Mouse (Mus musculus): Measurements from ENCODE around the gene 2210408I21Rik.
A peak's percentile ranks its signal among the peaks of the same experiment; 100 is the strongest.
"Not testable (repeated sequence)": the region's sequence is repeated elsewhere in the genome, so short reads cannot be mapped to it uniquely, and the experiment has no call there.

The 2210408I21Rik gene

DNA sequence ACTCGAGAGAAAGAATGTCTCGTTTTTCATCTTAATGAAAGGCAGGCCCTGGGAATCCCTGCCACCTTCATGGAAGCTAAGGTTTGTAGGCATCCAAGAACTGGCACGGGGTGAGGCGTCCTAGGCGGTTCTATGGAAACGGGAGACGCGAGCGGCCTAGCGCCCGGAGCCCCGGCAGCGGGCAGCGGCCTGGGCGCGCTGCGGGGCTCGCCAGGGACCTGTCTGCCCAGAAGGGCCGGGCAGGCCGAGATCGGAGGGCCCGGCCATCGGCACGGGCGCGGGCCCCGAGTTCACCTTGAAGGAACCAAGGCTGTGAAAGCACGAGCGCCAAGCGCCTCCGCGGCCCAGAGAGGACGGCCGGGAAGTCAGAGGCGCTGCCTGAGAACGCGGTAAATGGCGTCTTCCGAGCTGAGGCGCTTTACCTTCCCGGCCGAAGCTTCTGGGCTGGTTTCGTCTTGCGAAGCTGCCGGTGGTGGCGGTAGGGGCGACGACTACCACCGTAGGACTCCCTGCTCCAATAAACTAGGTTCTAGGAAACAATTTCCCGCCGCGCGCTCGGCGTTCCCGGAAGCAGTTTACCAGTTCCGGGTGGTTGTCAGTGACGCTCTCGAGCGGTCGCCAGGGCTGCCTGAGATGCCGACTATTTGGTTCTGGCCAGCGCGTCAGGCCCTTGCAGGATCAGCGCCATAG lies at the start of gene 2210408I21Rik, which contains the start of gene Slf1:
Gene 2210408I21Rik (plus strand): TSS at position 610 of the 690 bp plus-strand sequence.
Gene Slf1 (minus strand): TSS at position 543 of the 690 bp plus-strand sequence.
- DNase-seq (ENCODE audit: low spot score in 2 of 2), result peak; percentile 78 to 86

DNA sequence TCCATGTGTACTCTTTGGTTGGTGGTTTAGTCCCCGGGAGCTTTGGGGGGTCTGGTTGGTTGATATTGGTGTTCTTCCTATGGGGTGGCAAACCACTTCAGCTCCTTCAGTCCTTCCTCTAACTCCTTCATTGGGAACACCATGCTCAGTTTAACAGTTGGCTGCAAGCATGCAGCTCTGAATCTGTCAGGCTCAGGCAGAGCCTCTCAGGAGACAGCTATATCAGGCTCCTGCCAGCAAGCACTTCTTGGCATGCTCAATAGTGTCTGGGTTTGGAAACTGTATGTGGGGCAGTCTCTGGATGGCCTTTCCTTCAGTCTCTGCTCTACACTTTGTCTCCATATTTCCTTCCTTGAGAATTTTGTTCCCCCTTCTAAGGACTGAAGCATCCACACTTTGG lies 42.5 kb upstream of the 2210408I21Rik start:
- not testable (repeated sequence) for DNase-seq (ENCODE audit: low spot score in 2 of 2)

DNA sequence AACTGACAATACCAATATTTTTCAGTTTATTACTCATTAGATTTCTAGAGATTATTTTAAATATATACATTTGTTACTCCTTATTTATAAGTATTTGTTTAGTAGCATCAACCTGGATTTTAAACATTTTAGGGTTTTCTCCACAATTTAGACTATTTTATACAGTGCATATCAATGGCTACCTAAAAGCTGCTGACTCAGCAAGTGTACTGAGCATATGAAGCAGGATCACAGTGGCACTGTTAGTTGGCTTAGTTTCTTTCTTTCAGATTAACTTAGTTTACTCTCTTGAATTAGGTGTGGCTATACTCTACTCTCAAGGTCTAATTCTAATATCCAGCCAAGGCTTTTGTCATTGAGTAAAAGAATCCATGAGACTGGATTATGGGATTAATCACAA lies 27.6 kb upstream of the 2210408I21Rik start:
- DNase-seq (ENCODE audit: low spot score in 2 of 2), result no peak

DNA sequence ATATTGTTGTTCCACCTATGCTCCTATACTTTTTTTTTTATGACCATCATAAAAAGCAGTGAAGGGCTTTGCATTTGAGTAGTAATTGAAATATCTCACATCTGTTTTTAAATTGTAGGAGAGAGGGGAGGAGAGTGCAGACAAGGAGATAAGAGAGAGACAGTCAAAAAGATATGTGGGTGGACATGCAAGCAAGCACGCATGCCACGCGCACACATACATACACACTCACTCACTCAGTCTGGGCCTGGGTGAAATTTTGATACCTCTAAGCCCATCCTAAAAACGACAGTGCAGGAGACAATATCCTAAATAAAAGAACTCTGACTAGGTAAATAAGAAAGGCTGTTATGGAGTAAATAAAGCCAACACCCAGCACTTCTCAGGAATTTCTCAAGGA lies 16.6 kb upstream of the 2210408I21Rik start:
- DNase-seq (ENCODE audit: low spot score in 2 of 2), result no peak

DNA sequence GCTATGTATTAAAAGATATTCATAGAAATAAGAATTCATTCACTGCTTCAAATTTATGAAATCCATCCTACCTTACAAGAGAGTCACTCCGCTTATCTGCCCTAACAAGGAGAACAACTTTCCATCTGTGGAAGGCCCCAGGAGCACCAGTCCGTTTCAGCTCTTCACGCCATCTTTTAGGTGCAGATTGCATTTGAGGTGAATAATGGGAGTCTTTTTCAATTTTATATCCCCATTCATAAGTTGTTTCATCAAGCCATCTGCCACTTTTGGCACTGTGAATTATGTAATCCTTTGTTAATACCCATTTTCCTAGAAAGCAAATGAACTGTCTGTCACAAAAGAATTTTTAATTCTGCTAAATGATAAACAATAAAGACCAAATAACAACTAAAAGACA lies 10.2 kb upstream of the 2210408I21Rik start:
- no peak for DNase-seq (ENCODE audit: low spot score in 2 of 2)

DNA sequence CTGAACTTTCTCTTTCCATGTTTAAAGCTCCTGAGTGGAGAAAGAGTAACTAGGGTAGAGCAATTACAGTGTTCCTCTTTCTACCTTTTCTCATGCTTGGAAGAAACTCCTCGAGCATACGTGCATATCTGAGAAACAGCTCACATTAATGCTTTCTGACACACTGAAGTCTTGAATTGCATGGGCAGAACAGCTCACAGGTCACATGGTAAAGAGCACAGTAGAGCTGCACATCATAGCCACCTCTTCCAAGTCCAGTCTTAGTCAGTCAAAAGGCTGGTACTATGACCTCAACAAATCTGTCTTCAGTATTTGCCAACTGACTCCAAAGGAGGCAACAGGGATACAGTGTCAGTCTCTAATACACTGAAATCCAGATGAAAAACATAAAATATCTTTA lies 7.1 kb upstream of the 2210408I21Rik start:
- DNase-seq (ENCODE audit: low spot score in 2 of 2), result no peak

DNA sequence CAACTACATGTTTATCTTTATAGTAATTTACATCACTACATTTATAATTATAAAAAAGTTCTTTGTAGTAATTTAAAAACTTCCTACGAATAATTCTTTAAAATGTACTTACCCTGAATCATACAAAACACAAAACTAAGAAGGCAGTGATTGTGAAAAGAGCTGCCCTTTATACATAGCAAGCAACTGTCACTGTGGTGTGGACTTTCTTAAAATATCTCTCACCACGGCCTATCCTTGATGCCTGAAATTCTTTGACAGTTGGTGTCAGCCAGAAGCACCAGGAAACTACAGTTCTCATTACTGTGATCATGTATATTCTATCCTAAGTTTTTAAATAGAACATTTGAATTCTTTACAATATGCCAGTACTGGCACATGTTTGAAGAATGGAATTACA lies 4.2 kb upstream of the 2210408I21Rik start:
- no peak for DNase-seq (ENCODE audit: low spot score in 2 of 2)

DNA sequence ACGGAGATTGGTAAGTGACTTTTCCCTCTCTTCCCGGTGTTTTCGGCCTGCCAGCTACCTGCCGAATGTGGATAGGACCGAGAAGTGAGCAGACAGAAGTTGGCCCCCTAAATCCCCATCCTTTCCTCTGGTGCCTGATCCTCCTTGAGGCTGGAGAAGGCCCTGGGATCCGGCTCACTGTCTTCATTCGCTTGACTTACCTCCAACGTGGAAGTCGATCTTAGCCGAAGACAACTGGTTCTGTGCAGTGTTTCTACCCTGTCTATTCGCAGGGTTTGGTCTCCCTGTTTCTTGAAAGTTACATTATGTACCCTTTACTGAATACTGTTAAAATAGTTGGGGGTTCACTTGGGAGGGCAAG lies 261 bp downstream of the 2210408I21Rik start:
- DNase-seq (ENCODE audit: low spot score in 2 of 2), result no peak

DNA sequence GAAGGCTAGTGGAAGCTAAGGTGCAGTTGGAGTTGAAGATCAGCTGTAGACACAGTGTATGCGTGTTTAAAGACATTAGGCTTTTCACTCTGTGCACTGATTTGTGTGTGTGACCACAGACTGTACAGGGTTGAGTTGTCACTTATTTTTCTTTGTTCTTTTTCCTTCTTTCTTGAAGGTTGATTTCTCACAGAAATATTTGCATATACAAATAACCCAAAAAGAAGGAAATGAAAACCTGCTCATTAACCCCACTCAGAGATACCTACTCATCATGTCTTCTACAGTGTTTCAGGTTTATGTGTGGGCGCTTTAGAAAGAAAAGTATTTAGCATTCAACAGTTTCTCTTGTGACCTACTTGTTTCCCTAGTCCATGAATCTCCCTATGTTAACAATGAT lies 5.5 kb downstream of the 2210408I21Rik start:
- no peak for DNase-seq (ENCODE audit: low spot score in 2 of 2)

DNA sequence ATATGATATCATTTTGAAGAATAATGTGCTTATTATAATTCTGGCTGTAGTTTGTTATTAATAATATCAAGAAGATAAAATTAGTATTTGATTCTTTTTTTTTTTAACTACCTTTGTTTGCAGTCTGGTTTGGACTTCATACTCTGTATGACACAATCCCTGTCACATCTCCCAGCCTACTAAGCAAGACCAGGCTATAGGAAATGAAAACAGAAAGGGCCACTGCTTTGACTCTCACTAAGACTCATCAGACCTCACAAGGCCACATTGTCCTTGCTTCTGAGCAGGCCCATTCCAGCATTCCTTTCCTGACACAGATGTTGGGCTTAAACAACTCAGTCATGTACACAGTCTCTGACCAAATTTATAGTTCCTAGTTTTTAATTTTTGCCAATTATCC lies 42.6 kb downstream of the 2210408I21Rik start:
- no peak for DNase-seq (ENCODE audit: low spot score in 2 of 2)

DNA sequence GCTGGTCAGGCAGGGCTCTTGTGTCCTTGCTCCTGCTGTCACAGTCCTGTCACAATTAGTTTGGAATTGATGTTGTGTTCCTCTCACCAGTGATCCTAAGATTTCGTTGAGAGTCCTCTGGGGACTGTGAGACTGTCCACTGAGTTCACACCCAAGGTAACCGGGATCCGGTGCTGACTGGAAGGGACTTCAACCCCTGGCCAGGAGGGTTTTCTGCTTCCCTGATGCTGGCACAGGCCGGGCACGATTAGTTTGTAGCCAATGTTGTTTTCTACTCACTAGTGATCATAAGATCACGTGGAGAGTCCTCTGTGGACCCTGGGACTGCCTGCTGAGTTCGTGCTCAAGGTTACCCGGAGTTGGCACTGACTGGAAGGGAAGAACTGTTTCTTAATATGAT lies 55.3 kb downstream of the 2210408I21Rik start:
- no peak for DNase-seq (ENCODE audit: low spot score in 2 of 2)

DNA sequence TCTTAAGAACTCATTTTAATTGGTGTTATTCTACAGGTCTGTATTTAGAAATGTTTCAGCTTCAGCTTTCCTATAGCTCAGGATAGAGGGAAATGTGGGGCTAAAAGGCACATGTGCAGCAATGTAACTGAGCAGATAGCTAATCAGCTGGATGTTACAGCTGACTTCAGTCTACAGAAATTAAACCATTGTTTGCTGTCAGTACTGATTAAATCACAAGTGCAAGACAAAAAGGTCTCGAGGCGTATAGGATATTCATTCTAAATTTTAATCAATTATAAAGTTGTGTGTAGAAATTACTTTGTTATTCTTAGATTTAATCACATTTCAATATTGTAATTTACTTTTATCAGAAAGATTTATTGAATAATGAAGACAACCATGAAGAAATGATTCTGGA lies 56.9 kb downstream of the 2210408I21Rik start:
- DNase-seq (ENCODE audit: low spot score in 2 of 2), result no peak

DNA sequence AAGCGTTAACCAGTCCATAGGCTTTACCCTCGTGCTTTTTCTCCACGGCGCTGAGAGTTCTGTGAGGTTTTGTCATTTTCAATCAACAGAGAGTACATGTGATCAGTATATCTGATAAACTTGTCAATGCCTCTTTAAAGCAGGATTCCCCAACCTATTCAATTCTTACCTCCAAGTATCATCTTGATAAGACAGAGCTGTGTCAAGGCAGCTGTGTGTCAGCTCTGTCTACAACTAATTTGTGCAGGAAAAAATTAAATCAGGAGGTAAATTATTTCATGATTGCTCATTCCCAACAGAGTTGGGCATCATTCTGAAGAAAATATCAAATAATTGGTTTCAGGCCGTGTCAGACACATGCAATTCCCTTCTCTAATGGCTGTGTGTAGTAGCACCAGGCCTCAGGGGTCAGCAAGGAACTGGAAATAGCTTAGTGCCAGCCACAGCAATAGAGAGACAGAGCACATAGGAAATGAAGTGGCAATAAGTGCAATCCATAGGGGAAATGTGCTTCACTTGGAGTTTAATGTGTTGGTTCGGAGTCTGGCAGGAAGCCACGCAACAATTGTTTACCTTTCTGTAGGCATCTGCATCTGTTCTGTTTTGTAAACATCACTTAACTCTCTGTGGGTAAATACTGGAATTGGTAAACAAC lies 73.6 kb downstream of the 2210408I21Rik start:
- no peak for DNase-seq (ENCODE audit: low spot score in 2 of 2)

DNA sequence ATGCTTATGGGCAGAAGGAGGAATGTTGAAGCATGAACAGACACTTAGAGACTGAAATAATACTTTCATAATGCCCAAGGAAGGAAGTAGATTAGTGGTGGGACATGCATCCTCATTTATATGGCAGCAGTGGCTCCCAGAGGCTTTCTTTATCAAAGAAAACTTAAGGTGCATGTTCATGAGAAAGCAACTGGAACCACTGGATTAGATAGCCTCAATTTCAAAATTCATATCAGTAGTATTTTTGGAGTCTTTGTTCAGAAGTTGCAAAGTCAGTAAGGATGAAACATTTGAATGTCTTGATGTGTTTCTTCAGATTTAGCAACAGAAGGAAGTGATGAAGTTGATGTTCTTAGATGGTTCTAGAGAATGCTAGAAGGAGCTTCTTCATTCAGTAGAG lies 77.9 kb downstream of the 2210408I21Rik start:
- DNase-seq (ENCODE audit: low spot score in 2 of 2), result no peak

DNA sequence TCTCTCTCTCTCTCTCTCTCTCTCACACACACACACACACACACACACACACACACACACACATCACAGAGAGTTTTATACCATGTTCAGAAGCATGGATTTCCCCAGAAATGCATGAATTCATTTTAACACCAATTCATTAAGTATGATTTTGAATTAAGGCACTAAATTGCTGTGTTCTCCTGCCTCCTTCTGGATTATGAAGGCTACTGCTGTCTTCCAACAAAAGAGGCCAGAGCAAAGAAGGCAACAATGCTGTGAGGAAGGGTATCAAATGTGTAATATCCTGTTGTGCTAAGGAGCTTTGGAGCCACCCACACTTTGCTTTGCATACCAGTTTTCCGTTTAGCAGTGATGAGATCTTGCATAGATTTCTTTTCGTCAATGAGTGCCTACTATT lies 80.1 kb downstream of the 2210408I21Rik start:
- DNase-seq (ENCODE audit: low spot score in 2 of 2), result no peak

DNA sequence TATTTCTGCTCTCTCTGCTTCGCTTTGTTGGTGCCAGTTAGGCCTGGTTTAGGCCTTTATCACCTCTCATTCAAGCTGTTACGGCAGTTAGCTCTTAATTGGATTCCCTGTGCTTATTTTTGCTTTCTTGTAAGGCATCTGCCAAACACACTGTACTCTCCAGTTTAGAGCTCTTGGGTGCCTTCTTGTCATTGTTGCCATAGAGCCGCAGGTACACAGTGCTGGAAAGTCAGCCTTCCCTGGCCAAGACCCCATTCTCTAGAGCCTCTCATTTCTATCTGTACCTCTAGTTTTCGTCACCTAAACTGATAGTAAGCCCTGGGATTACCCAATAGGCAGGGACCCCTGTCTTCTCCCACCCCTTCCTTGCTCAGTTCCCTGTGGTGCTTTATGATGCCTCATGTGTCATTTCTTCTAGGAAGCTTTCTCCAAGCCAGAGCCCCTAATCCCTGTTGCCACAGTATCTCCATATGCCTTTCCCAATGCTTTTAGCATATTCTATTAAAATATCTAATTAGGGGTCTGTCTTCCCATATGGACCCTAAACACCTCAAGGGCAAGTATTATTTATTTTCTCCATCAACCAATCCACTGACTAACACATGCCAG lies 82.4 kb downstream of the 2210408I21Rik start:
- no peak for DNase-seq (ENCODE audit: low spot score in 2 of 2)

DNA sequence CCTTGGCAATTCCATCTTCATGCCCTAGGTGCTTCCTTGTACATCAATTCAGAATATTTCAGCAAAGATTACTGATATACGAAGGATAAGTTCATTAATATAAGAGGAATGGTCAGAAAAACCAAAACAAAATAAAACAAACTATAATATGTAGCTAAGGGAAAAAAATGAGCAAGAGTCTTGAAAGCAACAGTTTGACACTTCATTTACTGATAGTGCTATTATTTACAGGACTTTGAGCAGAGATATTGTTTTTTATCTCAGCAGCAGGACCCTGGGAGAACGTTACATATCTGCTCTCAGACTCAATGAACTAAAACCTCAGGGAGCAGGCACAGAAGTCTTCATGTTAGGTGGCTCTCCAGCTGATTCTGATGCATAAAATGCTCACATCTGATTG lies 85.7 kb downstream of the 2210408I21Rik start:
- no peak for DNase-seq (ENCODE audit: low spot score in 2 of 2)

DNA sequence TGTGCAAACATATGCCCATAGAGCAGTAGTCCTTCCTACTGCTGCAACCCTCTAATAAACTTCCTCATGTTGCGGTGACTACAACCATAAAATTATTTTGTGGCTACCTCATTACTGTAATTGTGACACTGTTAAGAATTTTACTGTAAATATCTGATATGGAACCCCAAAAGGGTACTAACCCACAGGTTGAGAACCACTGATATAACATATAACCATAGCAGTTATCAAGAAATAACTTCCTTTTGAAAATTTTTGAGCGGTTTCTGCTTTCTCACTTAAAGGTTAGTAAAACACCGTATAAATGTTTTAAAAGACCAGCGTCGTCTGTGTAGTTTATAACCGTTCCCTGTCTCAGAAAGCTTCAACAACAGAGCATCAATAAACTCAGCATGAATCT lies 121.2 kb downstream of the 2210408I21Rik start:
- DNase-seq (ENCODE audit: low spot score in 2 of 2), result no peak

DNA sequence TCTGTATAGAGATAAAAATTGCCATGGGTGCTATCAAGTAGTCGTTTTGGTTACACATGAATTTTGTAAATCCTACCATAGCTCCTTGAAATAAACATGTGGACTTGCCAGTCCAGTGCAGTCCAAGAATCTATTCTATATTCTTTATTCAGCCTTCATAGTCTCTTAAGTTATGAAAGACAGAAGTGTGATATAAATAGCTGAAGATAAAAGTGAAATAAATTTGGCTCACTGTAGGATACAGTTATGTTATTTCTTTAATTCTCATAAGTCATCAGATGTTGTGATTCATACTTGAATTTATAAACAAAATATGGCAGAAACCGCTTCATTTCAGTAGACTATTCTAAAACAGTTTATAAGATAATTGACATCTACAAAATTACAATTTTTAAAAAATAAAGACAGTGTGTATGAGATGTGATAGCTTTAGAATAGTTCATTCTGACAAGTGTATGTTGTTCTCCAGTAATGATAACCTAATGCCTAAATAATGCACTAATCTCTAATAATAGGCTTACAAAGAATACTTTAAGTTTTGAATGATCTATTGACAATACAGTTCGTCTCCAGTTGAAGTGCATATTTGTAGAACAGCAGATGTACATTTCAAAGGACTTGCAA lies 127.5 kb downstream of the 2210408I21Rik start:
- DNase-seq (ENCODE audit: low spot score in 2 of 2), result no peak

DNA sequence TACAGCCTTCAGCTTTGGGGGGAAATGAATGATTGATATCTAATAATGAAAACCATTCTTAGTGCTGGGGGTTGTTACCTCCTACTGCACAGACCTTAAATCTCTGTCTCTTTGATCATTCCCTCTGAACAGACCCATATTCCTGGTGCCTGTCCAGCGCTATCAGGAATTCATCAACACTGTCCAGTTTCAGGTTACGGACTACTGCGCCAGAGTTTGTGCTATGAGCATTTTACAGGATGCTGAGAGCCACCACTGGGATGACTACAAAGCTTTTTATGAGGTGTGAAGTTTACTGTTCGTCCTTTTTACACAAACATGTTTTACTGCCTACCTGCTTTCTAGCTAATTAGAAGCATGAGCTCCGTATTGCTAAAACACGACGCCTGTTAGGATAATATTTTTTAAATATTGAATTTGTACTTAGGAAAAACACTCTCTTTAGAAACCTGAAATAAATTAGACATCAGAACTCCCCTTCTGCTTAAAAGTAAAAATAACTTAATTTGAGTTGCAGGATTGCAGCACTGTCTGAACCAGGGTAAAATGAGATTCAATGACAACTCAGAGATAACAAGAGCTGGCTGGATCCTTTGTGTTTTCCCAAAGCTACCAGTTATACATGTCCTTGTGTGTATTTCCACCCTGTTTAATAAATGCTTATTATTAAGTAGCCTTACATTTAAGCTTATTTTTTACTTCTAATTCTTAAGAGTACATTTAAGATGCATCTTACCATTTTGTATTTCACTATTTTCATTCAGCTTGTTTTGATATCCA lies 128.2 kb downstream of the 2210408I21Rik start:
- DNase-seq (ENCODE audit: low spot score in 2 of 2), result no peak

DNA sequence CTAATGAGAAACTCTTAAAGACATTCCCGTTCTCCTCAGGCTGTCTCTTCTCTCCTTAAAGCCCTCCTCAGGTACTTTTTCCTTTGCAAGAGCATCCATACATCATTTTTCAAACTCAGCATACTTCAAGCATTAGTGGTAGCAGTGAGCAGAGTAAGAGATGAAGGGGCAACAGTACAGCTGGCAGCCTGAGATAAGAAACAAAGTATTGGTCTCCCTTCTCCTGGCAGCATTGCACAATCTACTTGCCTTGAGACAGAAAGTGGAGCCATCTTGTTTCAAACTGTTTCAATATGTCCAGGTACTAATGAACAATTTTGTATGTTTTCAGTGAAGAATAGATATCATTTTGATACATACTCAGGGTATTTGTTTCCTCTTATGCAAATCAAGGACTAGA lies 129.1 kb downstream of the 2210408I21Rik start:
- no peak for DNase-seq (ENCODE audit: low spot score in 2 of 2)

DNA sequence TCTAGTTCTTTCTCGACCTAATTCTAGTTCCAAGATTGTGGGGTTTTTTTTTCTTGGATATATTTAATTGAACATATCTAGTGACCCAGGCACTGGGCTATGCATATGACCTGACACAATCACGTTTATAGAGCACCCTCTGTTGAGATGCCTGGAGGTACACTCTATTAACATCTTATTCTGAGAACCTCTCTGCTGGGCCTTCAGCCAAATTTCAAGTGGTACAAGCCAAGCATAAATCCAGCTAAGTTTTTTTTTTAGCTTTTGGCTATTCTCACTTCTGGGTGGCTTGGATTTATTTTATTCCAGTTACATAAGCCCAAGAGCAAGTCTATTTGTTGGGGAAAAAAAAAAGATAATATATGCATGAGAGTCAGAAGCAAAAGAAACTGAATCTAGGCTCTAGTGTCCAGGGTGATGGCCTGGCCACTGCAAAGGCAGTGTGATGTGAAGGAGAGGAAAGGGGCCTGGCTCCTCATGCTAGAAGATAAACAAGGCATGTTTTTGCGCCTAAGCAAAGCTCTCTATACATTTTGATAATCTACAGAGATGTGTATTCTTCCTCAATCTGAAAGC lies 139.9 kb downstream of the 2210408I21Rik start:
- no peak for DNase-seq (ENCODE audit: low spot score in 2 of 2)

Measured in cerebellum, postnatal 4 days (tissue).